Mouse (Mus musculus) inflammation-experienced regulatory T-cells, adult 6 months (primary cell): ENCODE measurements around the gene Rusc2. TPM values are rescaled to one million over a fixed set of nuclear protein-coding genes. Genes with fewer than 3 reads are reported as not detected.

Source experiments
- ATAC-seq: one replicate; pipeline ENCODE4 v1.8.0; 2017
- polyA plus RNA-seq, 3 experiments: library from polyadenylated mRNA; unstranded; fragments of 100-300 nt; shearing (Covaris generic); gene quantifications; one replicate each; pipeline ENCODE4 v1.2.1; 2017

The Rusc2 gene
- polyA plus RNA-seq, 3 experiments from 2014 or later: not detected

- no peak for ATAC-seq
Observed at GRCm38 (mm10) chr4:43384541-43384940, 2.8 kb downstream of the Rusc2 start.

- no peak for ATAC-seq
Observed at GRCm38 (mm10) chr4:43386932-43387331, 5.2 kb downstream of the Rusc2 start.

- no peak for ATAC-seq
Observed at GRCm38 (mm10) chr4:43389390-43389789, 7.6 kb downstream of the Rusc2 start.

DNA sequence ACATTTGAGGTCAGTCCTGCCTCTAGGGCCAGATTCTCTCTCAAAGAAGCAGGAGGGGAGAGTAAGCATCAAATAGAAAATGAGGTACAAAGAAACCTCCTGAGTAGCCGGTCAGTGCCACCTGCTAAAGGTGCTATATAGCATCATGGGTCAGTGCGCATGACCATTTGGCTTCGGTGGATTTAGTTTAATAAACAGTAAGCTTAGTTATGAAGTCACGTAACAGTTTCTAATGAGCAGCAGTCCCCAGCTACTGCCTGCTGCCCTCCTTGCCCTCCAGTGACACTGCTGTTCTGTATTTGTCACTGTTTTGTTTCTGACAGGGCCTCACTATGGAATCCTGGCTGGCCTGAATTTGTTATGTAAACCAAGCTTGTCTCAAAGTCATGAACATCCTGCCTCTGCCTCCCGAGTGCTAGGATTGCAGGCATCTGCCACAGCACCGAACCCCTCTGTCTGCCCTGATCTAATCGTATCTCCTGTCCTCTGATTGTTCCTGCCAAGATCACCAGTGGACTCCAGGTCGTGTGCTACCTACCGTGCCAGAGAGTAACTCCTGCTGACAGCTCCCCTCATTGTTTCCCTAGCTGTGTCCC, 8.2 kb downstream of the Rusc2 start:
- no peak for ATAC-seq

DNA sequence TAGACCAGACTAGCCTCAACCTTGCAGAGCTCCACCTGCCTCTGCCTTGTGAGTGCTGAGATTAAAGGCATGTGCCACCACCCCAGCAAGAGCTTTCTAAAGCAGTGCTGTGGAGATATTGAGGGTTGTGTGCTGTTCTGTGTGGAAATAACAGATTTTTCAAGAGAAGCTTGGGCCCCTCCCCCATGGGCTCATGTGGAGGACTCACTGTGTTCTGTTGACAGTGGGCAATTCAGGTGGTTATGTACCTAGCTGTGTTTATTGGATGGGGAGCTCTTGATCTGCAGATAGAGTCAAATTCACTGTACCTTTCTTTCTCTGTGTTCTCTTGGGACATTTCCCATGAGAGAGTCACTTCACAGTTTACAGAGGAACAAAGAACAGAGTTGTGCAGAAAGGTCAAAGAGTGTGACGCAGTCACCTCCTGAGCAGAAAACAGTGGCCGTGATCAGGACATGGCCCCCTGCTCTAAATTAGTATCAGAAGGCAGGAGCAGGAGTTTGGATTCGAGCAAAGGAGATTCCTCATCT, 9.8 kb downstream of the Rusc2 start:
- no peak for ATAC-seq

GRCm38 (mm10) chr4:43394345-43394891, 12.6 kb downstream of the Rusc2 start:
- ATAC-seq: no peak

GRCm38 (mm10) chr4:43395147-43395546, 13.4 kb downstream of the Rusc2 start:
- no peak for ATAC-seq

GRCm38 (mm10) chr4:43395836-43396235, 14.1 kb downstream of the Rusc2 start:
- no peak for ATAC-seq

DNA sequence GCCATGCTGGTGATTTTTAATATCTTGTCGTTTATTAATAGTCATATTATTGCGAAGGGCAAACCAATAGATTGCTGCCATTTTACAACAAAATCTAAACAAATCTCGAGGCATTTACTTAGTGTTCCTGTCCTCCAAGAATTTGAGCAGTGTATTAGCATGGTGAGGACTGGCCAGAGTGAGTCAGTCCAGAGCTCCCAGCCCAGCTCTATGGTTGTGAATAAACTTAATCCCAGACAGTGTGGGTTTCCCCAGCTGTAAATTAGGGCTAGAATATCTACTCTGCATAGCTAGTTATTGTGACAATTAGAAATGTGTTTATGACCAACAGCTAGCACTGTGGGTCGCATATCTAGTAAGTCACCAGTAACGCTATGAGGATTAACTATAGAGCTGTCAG, 14.6 kb downstream of the Rusc2 start:
- ATAC-seq: no peak

GRCm38 (mm10) chr4:43398014-43398413, 16.2 kb downstream of the Rusc2 start:
- ATAC-seq: no peak

- no peak for ATAC-seq
Observed at GRCm38 (mm10) chr4:43398829-43399331, 17.1 kb downstream of the Rusc2 start.

- no peak for ATAC-seq
Observed at GRCm38 (mm10) chr4:43399391-43400131, 17.8 kb downstream of the Rusc2 start.

- no peak for ATAC-seq
Observed at GRCm38 (mm10) chr4:43400976-43401375, 19.2 kb downstream of the Rusc2 start.

DNA sequence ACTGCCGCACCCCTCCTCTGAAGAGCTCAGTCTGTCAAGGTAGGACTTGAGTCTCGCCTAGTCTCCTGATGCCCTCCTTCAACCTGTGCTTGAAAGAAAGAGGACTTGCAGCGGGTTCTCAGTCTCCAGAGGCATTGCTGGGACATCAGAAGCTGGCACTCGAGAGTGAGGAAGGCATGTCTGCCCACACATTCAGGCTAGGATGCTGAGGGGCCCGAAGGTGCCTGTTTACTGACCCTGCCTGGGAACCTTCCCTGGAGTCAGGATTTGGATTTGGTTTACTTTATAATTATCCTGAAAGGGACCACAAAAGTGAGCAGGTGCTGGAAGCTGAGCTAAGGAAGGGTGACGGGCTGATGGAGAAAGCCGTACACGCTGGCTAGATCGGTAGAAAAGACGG, 19.7 kb downstream of the Rusc2 start:
- ATAC-seq: no peak

- ATAC-seq: no peak
Observed at GRCm38 (mm10) chr4:43402212-43402611, 20.4 kb downstream of the Rusc2 start.

DNA sequence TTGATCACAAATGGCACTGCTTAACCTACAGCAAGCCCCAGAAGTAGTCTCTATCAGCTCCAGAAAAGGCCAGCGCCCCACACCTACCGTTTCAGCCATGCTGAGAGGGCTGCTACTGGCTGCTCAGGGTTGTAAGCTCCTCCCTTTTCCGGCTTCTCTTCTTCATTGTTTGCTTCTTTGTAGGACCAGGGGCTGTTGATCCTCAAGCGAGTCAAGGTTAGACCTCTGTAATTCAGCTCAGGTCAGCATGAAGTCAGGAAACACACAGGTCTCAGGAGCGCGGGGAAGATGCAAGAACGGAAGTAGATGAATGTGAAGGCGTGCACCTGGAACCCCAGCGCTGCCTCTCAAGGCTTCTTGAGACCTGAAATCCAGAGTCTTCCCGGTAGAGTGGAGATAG, 22.9 kb downstream of the Rusc2 start:
- no peak for ATAC-seq

DNA sequence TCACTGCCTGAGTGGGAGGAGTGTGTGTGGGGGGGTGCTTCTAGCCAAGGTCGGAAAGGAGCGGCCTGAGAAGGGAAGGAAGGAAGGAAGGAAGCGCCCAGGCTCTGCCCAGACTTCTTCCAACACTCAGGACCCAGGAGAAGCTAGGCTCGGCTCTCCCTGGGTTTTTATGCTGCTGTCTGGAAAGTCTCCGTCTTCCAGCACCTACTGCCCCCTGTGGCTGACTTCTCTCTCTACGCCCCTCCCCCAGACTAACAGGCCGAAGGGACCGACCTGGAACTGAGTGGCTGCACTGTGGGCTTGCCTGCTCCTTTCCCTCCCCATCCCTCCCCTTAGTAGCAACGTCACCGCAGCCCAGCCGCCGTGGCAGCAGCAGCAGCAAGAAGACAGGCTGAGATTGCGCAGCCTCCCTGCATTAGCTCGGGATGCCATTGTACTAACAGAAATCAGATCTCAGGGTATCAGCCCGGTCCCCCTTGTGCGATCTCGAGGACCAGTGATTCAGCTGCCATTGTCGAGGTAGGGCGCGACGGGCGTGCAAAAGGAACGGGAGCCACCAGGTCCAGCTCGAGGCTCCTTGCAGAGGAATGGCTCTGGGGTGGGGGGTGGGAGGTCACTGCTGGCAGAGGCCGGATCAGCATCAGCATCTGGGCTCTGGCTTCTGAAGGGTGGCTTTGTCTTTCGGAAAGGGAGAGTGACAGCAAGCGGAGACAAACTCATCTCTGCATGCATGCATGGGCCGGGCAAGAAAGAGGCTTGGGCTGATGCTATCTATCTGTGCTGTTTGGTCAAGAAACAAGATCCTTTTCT, 24.6 kb downstream of the Rusc2 start:
- no peak for ATAC-seq

- no peak for ATAC-seq
Observed at GRCm38 (mm10) chr4:43407071-43407920, 25.5 kb downstream of the Rusc2 start.

GRCm38 (mm10) chr4:43414761-43415160, 33.0 kb downstream of the Rusc2 start:
- no peak for ATAC-seq

DNA sequence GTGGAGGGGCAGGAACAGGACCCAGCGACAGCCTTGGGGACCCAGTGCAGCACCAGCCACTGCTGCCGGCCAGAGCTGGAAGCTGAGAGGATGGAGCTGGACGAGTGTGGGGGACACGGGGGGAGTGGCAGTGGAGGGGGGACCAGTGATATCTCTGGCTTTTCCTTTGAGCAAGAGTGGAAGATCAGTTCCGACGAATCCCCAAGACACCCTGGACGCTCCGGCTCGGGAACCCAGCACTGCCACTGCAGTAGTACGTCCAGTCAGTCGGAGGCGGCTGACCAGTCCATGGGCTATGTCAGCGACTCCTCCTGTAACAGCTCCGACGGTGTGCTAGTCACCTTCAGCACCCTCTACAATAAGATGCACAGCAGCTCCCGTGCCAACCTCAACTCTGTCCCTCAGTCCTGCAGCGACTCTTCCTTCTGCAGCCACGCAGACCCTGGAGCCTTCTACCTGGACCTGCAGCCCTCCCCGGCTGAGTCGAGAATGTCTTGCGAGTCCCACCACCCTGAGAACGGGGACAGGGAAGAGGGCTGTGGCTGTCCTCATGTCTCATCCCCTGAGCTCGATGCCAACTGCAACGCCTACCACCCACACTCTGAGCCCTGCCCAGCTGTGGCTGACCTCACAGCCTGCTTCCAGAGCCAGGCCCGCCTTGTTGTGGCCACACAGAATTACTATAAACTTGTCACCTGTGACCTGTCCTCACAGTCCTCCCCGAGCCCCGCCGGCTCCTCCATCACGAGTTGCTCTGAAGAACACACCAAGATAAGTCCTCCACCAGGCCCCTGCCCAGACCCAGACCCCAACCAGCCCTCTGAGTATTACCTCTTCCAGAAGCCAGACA, 33.7 kb downstream of the Rusc2 start:
- ATAC-seq: no peak

GRCm38 (mm10) chr4:43416071-43416490, 34.3 kb downstream of the Rusc2 start:
- ATAC-seq: no peak
